Mouse (Mus musculus): ENCODE results near the gene Zfyve16.

Zfyve16 gene

GRCm38 (mm10) chr13:92530721-92531211 lies at the start of gene Zfyve16:
Gene Zfyve16, minus strand, starts transcription at chr13:92530868.
- DNase-seq (ENCODE audit: low read depth, low spot score): peak; percentile 86

GRCm38 (mm10) chr13:92578210-92578609 lies 47.5 kb upstream of the Zfyve16 start:
- DNase-seq (ENCODE audit: low read depth, low spot score): no peak

GRCm38 (mm10) chr13:92576688-92577087 lies 46.0 kb upstream of the Zfyve16 start:
- no peak for DNase-seq (ENCODE audit: low read depth, low spot score)

DNA sequence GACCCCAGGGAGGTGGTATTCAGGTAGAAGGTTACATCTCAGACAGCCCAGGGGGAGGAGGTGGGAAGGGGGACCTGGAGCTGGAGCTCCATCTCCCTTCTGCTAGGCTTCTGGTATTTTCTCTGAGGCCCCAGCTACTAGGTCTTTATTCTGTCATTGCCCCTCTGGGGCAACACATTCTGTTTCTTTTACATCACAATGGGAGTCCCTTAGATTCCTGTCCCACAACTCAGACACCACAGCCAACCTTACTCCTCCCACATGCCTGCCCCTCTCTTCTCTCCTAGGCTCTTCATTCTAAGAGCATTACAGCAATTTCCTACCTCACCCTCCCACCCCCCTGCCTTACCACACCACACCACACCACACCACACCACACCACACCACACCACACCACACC lies 45.4 kb upstream of the Zfyve16 start, which contains the start of gene Spz1:
Gene Spz1 (minus strand): TSS at position 101 of the 400 bp plus-strand sequence.
- DNase-seq (ENCODE audit: low read depth, low spot score): no peak

DNA sequence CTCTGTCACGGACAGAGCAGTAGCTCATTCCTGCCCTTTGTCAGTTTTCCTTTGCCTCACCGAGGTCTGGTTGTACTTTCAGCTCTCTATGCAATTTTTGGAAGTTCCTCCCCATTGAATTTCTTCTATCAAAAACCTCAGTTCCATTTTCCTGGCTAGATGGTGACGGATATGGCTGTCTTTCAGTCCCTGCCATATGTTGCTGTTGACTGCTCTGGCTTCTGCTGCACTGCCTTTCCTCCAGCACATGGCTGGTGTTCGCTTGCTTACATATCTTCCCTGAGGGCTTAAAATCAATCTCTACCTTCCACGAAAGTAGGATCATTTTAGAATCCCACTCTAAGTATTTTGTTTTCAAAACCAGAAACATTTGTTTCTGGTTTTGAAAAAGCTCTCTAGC lies 28.8 kb upstream of the Zfyve16 start:
- no peak for DNase-seq (ENCODE audit: low read depth, low spot score)

- no peak for DNase-seq (ENCODE audit: low read depth, low spot score)
Measured at GRCm38 (mm10) chr13:92557229-92557628, 26.6 kb upstream of the Zfyve16 start.

GRCm38 (mm10) chr13:92556458-92557126 lies 25.9 kb upstream of the Zfyve16 start:
- no peak for DNase-seq (ENCODE audit: low read depth, low spot score)

DNA sequence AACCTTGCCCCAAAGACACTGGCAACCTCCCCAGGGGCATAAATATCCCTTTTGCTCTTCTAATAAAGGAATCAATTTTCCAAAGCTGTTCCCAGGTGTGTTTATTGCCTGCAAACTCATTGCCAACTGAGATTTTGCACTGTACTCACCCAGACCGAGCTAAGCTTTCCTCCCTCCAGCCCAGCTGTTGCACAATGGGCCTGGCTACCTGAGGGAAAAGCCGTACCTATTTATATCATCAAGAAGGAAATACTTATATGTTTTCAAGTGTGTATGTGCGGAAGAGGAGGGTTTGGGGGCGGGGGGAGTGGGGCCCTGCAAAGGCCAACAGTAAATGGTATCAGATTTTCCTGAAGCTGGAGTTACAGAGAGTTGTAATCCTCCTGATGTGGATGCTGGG lies 16.4 kb upstream of the Zfyve16 start:
- no peak for DNase-seq (ENCODE audit: low read depth, low spot score)

- no peak for DNase-seq (ENCODE audit: low read depth, low spot score)
Measured at GRCm38 (mm10) chr13:92540997-92541396, 10.3 kb upstream of the Zfyve16 start.

DNA sequence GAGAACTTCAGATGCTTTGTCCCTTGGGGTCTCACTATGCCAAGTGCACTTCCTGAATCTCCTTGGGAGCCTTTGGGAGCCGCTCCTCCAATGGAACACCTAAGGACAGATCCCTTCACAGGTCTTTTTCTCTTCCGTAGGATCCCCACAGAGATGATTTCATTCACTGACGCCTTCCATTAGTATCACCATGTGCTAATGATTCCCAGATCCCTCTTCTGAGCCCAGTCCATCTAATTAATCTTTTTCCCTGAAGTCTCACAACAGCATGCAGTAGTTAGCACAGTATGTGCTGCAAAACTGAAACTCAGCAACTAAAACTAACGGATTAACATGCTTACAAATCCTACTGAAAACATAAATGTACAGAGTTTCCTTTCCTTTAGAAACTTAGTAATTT lies 8.5 kb upstream of the Zfyve16 start:
- DNase-seq (ENCODE audit: low read depth, low spot score): no peak

DNA sequence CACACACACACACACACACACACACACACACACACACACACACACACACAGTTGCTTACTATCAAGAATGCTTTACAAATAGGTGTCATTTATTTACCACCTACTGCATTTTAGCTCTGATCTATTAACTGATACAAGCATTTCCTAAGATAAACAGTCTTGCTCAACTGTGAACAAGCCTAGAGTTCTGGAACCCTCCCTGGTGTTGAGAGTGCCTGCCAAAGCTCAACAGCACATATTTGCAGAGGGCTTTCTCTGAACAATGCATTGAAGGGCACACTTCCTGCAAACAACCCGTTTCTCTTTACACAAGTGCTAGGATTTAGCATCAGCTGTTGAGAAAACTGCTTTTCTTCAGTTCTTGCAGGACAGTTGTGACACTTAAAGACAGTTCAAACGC lies 3.1 kb upstream of the Zfyve16 start:
- no peak for DNase-seq (ENCODE audit: low read depth, low spot score)

GRCm38 (mm10) chr13:92532216-92532615 lies 1.5 kb upstream of the Zfyve16 start:
- DNase-seq (ENCODE audit: low read depth, low spot score): no peak

GRCm38 (mm10) chr13:92531237-92531636 lies 569 bp upstream of the Zfyve16 start:
- no peak for DNase-seq (ENCODE audit: low read depth, low spot score)

GRCm38 (mm10) chr13:92529828-92530720 lies 594 bp downstream of the Zfyve16 start:
- DNase-seq (ENCODE audit: low read depth, low spot score): no peak

- no peak for DNase-seq (ENCODE audit: low read depth, low spot score)
Measured at GRCm38 (mm10) chr13:92523178-92523813, 7.4 kb downstream of the Zfyve16 start.

GRCm38 (mm10) chr13:92504871-92505270 lies 25.8 kb downstream of the Zfyve16 start:
- DNase-seq (ENCODE audit: low read depth, low spot score): no peak

GRCm38 (mm10) chr13:92491923-92492322 lies 38.7 kb downstream of the Zfyve16 start:
- DNase-seq (ENCODE audit: low read depth, low spot score): no peak

GRCm38 (mm10) chr13:92490817-92491216 lies 39.9 kb downstream of the Zfyve16 start:
- DNase-seq (ENCODE audit: low read depth, low spot score): no peak

GRCm38 (mm10) chr13:92483852-92484463 lies 46.7 kb downstream of the Zfyve16 start, which contains the start of gene Fam151b:
Gene Fam151b, minus strand, starts transcription at chr13:92484015.
- peak; percentile 70 for DNase-seq (ENCODE audit: low read depth, low spot score)

GRCm38 (mm10) chr13:92483348-92483747 lies 47.3 kb downstream of the Zfyve16 start:
- peak; percentile 3 for DNase-seq (ENCODE audit: low read depth, low spot score)

DNA sequence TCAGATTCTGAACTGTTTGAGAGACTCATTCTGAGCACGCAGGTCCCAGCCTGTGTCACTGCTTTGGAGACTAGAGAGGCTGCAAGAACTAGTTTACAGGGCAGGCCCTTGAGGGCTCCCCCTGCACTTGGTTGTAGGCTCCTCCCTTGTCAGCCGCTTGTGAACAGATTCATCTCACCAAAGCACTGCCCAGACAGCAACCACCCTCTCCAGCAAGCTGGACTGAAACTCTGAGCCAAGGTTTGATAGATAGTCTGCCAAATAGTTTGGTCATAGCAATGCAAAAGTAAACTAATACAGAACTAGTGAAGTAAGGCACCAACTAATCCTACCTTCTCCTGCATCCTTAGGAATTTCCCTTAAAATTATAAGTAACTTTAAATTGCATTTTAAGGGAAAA lies 60.5 kb downstream of the Zfyve16 start:
- DNase-seq (ENCODE audit: low read depth, low spot score): no peak

DNA sequence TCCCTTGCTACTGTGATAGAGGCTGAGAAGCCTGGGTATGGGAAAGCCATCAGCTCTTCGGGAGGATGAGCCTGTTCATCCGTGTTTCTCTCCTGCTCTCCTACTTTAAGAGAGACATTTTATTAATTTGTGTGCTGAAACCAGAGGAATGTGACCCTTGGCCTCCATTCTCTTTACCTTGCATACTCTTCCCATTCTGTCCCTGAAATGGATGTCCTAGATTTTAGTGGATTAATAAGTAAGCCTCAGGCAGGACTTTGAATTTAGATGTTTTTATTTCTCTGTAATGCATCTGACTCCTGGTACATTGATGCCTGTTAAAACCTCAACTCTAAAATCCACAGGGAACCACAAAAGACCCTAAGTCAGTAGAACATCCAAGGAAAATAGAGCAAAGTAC lies 61.3 kb downstream of the Zfyve16 start:
- DNase-seq (ENCODE audit: low read depth, low spot score): no peak
